Mouse (Mus musculus) thymus, postnatal 4 days (tissue): ENCODE results near the gene Cd164.

Experiments
- DNase-seq: peaks from one replicate; pipeline ENCODE4 v3.0.0; 2021

The Cd164 gene

DNA sequence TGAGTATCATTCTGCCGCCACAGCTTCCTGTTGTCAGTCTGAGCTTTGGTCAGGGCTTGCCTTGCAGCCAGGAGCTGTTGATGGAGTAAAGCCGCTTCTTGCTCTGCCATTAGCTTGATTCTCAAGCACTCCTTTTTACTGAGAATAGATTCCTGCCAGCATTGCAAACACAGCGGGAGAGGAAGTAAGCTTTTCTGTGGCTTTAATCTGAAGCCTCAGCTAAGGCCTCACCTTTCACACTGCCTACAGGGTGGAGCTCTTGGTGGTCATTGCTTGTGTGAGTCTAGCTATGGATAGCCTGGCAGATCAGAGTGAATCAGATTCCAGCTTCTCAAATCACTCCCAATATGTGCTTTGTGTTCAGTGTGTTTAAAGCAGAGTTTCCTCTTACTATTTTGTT lies 33.1 kb downstream of the Cd164 start:
- DNase-seq: peak; percentile 45

DNA sequence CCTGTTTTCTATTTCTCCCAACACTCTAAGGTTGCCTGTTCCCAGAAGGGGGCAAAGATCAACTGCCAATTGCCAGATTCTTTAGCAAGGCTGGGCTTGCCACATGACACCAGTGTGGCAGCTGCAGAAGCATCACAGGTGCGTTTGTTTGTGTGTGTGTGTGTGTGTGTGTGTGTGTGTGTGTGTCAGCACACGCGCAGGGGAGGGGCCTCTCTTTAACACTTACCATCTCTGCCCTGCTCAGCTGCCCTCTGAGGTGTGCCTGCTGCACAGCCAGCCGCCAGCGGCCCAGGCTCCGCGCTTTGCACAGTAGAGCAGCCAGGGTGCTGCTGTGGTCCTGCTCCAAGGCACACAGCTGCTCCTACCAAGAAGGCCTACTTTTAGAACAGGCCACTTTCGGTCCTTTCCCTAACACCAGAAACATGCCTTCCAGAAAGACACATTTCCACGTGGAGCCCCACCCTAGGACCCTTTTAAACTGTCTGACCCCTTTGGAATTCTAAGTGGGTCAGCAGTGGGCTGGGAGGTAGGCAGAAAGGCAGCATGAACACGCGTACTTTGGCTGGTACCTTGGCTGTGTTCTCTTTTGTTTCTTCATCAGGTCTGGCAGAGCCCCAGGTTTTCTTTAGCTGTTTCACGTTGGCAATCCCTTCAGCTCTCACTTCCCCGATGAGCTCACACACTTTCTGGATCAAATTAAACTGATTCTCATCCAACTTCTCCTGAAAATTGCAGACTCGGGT lies 33.8 kb downstream of the Cd164 start:
- DNase-seq: peak; percentile 89

DNA sequence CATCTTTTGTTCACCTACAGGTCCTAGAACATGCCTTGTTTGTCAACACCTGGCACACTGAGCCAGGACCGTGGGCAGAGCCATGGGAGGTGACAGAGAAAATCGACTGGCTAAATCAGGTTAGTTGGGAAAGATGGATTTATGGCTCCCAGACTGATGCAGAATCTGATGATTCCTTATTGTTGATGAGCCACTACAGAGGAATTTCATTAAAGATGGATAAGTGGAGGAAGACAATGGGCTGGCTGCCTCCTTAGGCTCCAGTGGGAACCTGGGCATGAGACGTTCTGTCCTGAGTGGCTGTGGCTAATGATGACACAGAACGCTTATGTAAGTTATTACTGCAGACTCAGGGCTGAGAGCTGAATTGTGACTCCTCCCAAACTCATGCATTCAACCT lies 34.5 kb downstream of the Cd164 start:
- DNase-seq: no peak

DNA sequence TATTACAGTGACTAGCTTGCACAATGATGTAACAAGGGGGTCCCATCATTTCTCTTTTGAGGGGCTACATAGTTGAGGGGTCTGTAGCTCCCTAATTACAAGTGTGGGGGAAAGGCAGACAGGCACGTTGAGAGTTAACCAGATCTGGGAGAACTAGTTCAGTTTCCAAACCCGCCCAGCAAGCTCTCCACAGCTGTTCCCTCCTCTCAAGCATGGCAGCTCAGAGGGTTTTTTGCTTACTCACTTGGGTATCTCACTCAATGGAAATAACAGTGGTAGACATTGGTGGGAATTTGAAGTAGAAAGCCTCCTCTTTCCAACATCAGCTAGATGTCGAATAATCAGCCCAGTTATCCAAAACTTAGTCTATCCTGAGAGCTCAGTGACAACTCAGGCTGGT lies 35.9 kb downstream of the Cd164 start:
- no peak for DNase-seq

GRCm38 (mm10) chr10:41558401-41558800 lies 39.2 kb downstream of the Cd164 start:
- no peak for DNase-seq

DNA sequence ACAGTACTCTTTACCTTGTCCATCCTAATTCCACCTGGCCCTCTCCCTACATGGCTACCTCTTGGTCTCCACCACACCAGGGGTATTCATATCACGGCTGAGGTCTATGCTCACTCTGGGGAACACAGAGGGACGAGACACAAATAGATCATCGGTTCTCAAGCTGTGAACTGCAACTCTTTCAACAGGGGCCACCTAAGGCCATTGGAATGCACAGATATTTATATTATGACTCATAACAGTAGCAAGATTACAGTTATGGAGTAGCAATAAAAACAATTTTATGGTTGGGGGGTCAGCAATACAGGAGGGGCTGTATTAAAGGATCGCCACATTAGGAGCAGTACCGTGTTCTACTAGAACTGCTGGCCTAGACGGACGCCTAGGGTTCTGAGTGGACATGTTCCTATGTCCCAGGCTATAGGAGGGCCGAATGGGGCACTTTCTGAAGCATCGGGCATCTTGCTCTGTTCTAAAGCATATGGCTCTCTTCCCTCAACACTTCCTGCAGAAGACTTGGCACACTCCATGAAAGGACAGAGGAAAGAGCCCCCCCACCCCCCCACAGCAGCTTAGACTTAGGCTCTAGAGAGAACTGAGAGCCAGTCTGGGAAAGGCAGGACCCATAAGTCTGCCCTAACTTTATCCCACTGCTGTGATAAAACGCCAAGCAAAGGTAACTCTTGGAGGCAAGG lies 42.6 kb downstream of the Cd164 start:
- DNase-seq: no peak

GRCm38 (mm10) chr10:41565141-41565540 lies 45.9 kb downstream of the Cd164 start:
- DNase-seq: no peak

DNA sequence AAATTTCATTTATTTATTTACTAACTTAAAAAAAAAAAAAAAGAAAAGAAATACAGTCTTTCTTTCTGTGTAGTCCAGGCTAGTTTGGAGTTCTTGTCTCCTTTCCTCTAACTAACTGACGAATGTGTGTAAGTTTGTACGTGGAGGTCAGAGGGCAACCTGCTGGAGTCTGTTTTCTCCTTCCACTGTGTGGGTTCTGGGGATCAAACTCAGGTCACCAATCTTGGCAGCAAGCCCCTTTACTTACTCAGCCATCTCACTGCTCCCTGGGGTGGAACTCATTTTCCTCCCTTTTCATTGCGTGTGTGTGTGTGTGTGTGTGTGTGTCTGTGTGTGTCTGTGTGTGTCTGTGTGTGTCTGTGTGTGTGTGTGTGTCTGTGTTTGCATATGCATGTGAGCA lies 49.1 kb downstream of the Cd164 start:
- DNase-seq: no peak

DNA sequence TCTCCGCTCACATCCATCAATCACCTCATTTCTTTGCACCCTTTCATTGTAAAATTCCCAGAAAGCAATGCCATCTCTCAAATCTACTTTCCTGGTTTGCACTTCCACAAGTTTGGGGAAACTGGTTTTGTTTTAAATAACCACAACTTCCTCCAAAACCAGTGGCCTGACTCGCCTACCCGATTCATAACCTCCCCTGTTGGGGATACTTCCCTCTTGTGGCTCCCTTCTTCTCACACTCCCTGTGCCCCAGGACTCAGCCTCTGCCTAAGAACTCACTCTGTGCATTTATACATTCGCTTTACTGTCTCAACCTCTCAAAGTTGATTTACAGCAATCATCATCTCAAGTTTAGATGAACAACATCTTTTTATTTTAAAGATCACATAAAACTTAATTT lies 51.9 kb downstream of the Cd164 start:
- no peak for DNase-seq

GRCm38 (mm10) chr10:41572274-41572673 lies 53.1 kb downstream of the Cd164 start:
- DNase-seq: no peak

DNA sequence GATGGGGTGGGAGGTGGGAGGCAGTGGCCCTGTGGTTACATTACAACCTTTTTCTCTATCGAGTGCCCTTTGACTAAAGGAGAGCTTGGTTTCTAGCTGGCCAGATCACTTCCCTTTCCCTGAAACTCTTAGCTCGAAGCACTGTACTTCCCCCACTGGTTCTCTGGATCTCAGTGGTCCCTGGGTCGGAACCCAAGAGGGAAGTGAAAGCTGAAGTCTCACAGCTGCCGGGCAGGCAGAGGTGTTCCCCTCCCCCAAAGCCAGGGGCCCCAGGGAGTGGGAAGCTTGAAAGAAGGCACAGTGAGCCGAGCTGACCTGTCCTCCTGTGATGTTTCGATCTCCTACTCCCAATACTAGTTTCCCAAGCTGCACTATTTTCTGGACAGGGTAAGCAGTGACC lies 54.0 kb downstream of the Cd164 start:
- peak; percentile 51 for DNase-seq

GRCm38 (mm10) chr10:41575451-41576327 lies 56.5 kb downstream of the Cd164 start:
- peak; percentile 55 for DNase-seq

DNA sequence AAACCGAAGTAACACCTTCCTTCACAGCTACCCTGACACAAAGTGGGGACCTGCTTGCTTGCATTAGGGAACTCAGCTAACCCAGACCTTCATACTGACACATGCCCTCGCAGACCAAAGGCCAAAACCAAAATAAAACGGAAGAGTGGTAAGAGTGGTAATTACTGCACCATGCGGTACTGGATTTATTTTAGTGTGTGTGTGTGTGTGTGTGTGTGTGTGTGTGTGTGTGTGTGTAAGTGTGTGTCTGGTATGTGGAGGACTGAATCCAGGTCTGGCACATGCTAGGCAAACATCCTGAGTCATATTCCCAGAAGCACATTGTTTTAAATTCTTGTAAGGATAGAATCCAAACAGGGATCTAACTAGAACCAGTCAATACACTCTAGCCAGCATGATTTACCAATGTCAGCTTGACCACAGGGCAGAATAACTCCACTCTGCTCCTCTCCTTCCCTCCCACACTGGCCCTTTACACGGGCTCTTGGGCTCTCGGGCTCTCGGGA lies 57.2 kb downstream of the Cd164 start:
- no peak for DNase-seq

DNA sequence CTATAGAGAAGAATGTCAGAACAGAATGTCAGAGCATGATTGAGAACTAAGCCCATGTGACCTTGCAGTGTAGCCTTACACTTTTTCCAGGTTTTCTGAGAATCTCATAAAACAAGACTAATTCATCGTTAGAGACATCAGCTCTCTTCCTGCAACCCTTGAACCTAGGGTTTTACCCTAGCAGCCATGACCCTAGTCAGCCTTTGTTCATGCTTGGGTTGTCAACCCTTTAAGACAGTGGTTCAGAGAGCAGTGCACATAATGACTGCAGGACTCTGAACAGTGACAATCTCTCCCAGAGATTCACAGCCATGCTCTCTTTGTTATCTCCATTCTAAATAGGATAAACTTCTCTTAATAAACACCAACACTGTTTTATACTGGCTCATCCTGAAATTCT lies 59.3 kb downstream of the Cd164 start:
- no peak for DNase-seq

DNA sequence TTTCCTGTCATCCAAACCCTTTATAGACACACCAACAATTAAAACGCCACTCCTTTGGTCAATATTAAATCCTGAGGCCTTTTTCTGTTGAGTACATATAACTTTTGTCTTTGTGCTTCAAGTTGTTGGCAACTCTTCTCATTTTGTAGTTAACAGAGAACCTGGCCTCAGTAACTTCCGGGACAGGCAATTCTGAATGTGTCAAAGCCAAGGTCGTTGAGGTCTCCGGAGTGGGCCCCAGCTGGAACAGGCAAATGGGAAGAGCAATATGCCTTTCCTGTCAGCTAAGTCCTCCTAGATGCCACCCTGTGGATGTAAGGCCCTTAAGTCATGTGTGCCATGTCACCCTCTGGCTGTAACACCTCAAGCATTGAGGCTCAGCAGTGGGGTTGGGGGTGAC lies 61.2 kb downstream of the Cd164 start:
- DNase-seq: no peak
